Mouse (Mus musculus) T-helper 1 cell (primary cell): ENCODE measurements around the gene Opa3.

Source experiments
- in situ Hi-C: fragments of 300-600 bp; cut with MboI, MseI; formaldehyde crosslinking; loops from one replicate; pipeline ENCODE4 v1.15.1; 2025; ENCODE audit warnings: high pct_unique_total_duplicates

Gene Opa3

GRCm38 (mm10) chr7:19279052-19279451 is 50.9 kb downstream of the Opa3 start:
- in situ Hi-C loops, result no loop called here

- in situ Hi-C loops, result loop anchor here (5.0 kb wide), 2 partner anchors 47 to 102 kb away; partner anchors contain the start of gene Eml2
These were observed 51.5 kb downstream of the Opa3 start, which contains the start of gene Ppm1n for GRCm38 (mm10) chr7:19279581-19280114. Gene Ppm1n, minus strand, starts transcription at chr7:19280064.

GRCm38 (mm10) chr7:19281680-19282304 is 53.7 kb downstream of the Opa3 start:
- in situ Hi-C loops, result loop anchor here (5.0 kb wide), 2 partner anchors 49 to 104 kb away; partner anchors contain the start of gene Eml2

GRCm38 (mm10) chr7:19282385-19282784 is 54.3 kb downstream of the Opa3 start, which contains the start of gene Rtn2:
Gene Rtn2, plus strand, starts transcription at chr7:19282624.
- in situ Hi-C loops, result loop anchor here (5.0 kb wide), 2 partner anchors 50 to 105 kb away; partner anchors contain the start of gene Eml2

- in situ Hi-C loops, result loop anchor here (5.0 kb wide), 2 partner anchors 51 to 106 kb away; partner anchors contain the start of gene Eml2
These were observed 54.8 kb downstream of the Opa3 start for GRCm38 (mm10) chr7:19282791-19283405.

GRCm38 (mm10) chr7:19283406-19283804 is 55.3 kb downstream of the Opa3 start:
- in situ Hi-C loops, result loop anchor here (5.0 kb wide), 2 partner anchors 51 to 106 kb away; partner anchors contain the start of gene Eml2

- in situ Hi-C loops, result loop anchor here (5.0 kb wide), 2 partner anchors 52 to 107 kb away; partner anchors contain the start of gene Eml2
These were observed 56.6 kb downstream of the Opa3 start for GRCm38 (mm10) chr7:19284763-19285162.

GRCm38 (mm10) chr7:19290969-19291596 is 62.9 kb downstream of the Opa3 start:
- in situ Hi-C loops, result no loop called here

- in situ Hi-C loops, result no loop called here
These were observed 67.5 kb downstream of the Opa3 start for GRCm38 (mm10) chr7:19295503-19296185.

- in situ Hi-C loops, result no loop called here
These were observed 68.9 kb downstream of the Opa3 start for GRCm38 (mm10) chr7:19297034-19297433.

- in situ Hi-C loops, result no loop called here
These were observed 69.7 kb downstream of the Opa3 start for GRCm38 (mm10) chr7:19297794-19298193.

- in situ Hi-C loops, result no loop called here
These were observed 71.1 kb downstream of the Opa3 start for GRCm38 (mm10) chr7:19299194-19299593.

GRCm38 (mm10) chr7:19300501-19301421 is 72.6 kb downstream of the Opa3 start:
- in situ Hi-C loops, result no loop called here

- in situ Hi-C loops, result no loop called here
These were observed 73.5 kb downstream of the Opa3 start for GRCm38 (mm10) chr7:19301461-19302263.

GRCm38 (mm10) chr7:19302264-19303045 is 74.3 kb downstream of the Opa3 start:
- in situ Hi-C loops, result no loop called here

GRCm38 (mm10) chr7:19303046-19303305 is 74.8 kb downstream of the Opa3 start:
- in situ Hi-C loops, result no loop called here

GRCm38 (mm10) chr7:19303770-19304169 is 75.6 kb downstream of the Opa3 start:
- in situ Hi-C loops, result no loop called here

GRCm38 (mm10) chr7:19304501-19305412 is 76.6 kb downstream of the Opa3 start:
- in situ Hi-C loops, result loop anchor here (5.0 kb wide), 1 partner anchor 38 kb away; the partner anchor contains the start of gene Ercc1
